Mouse (Mus musculus) cerebellum, adult 9-10 months (tissue): ENCODE data around the gene Ptprj.
"Not testable (repeated sequence)": the region's sequence is repeated elsewhere in the genome, so short reads cannot be mapped to it uniquely, and the experiment has no call there.

ENCODE experiments used
- DNase-seq: peaks from one replicate; pipeline ENCODE4 v3.0.0; 2022

Ptprj gene

DNA sequence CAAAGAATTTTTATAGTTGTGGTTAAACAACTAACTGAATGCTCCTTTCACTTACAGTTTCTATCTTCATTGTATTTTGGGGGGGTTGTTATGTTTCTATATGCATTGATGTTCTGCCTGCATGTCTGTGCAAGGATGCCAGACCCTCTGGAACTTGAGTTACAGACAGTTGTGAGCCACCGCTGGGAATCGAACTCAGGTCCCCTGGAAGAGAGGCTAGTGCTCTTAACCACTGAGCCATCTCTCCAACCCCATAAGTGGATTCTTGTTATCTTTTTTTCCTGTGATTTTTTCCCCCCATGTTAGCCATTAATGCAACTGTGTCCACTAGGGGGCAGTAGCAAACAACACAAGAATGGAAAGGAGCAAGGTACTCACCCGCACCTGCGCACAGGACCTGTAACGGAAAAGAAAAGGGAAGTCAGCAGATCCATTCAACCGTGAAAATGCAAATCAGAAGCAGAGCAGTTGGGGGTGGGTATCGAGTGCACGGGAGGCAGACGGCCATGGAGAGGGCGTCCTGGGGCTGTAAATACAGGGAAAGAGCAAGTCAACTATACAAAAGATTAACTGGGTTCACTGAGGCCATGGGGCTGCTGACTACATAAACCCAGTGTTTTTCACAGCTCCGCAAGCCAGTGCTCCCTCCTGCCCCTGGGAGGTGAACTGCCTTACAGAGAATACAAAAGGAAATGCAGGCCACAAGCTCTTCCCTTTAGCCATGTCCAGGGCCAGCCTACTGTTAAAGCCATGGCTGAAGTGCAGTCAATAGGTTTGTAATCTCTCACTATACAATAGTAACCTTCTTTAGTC, 105.6 kb downstream of the Ptprj start:
- DNase-seq, result peak; percentile 97

DNA sequence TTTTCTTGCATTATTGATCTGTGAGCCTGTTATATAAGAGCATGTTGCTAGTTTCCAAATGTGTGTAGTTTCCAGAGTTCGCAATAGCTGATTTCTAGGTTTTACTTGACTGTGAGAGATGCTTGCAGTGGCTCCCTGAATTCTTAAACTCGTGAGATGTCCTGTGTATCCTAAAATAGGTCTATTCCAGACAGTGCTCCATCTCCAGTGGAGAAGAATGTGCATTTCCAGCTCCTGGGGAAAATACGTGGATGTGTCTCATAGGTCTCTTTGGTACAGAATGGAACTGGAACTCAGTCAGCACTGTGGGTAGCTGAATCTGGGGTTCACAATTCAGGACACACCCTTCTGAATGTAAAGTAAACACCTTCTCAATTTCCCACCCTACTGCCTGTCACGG, 107.7 kb downstream of the Ptprj start:
- DNase-seq, result no peak

DNA sequence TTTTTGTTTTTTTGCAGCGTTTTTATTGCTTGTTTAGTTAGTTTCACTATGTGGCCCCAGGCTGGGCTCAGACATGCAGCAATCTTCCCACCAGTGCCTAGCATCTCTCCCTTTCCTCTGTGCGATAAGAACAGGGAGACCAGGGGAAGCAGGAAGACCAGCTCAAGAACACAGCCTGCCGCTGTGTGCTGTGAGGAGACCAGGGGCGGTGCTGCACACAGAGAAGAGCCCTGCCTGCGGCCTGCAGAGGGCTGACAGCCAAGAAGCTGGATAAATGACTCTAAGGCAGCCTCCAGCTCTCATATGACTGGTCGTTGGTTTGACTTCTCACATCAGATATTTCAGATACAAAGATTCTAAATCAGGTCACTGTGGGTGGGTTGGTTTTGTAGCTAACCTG, 110.3 kb downstream of the Ptprj start:
- no peak for DNase-seq

DNA sequence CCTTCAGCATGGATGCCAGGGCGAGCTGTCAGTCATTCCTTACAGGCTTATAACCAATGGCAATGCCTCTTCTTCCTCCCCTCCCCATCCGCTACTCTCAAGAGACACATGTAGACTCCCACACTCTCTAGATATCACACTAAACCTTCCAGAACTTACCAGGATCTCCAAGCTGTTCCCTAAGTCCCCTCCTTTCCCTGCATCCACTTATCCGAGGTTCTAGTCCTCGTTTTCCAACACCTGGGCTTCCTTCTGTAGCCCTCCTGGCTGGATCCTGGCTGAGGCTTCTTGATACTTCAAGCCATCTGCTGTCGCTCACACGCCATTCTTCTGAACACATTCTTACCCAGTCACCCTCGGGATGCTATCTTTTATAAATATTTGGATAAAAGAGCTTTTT, 114.0 kb downstream of the Ptprj start:
- DNase-seq, result no peak

GRCm38 (mm10) chr2:90463735-90464134, 116.7 kb downstream of the Ptprj start:
- DNase-seq, result no peak

DNA sequence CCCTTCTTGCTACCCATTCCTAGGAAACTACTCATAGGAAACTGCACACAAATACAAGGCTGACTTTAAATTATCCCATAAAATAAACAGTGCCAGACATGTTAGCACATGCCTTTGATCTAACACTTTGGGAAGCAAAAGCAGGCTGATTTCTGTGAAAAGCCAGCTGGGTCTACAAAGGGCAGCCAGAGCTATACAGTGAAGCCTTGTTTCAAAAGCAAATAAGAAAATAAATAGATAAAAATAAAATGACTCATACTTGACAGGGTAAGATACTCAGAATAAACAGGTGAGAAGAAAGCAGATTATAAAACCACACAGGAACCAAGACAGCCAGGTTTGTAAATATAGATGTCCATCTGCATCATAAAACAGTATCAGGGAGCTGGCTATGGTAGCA, 118.2 kb downstream of the Ptprj start:
- no peak for DNase-seq

- DNase-seq, result no peak
Measured at GRCm38 (mm10) chr2:90457946-90458345, 122.5 kb downstream of the Ptprj start.

DNA sequence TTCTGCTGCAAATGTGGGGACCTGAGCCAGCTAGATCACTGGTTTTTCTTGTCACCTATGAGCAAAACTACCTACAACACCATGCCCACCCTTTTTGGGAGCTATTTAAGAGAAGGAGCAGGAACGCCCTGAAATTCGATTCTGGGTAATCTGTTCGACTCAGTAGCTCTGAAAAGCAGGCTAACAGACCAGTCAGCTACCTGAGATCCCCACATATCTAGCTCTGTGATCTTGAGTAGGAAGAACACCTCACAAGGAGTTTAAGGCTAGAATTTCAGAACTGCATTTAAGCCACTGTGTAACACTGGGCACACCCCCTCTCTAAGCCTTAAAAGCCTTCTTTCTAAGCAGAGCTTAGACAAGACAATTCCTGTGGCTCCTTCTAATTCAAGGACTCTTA, 128.1 kb downstream of the Ptprj start:
- no peak for DNase-seq

DNA sequence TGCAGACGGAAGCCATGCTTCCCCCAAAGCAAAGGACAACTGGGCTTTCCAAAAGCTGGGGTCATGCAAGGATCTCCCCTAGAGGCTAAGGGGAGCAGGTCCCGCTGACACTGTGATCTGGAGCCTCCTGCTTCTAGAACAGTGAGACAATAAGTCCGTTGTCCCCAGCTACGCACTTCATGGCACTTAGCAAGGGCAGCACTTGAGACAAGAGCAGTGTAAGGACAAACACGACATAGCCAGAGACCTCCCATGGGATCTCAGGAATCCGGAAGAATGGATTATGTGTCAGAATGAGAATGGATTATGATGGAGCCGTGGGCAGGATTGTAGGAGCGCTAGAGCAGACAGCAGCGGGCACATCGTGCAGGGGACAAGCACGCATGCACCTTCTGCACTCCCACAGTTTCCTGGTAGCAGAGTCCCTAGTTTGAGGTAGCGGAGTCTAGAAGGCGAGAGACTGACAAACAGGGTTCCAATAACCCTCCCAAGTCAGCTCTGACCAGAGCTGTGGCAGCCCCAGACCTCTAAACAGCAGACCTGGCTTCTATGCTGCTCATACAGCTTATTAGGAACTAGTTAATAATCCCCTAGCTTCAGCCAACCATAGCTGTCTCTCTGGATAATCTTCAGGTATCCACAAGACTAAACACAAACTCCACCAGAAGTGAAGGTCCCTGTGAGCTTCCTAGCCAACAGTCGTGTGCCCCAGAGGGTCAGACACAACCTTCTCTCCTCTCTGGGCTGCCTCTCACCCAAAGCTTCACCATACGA, 131.3 kb downstream of the Ptprj start:
- no peak for DNase-seq

DNA sequence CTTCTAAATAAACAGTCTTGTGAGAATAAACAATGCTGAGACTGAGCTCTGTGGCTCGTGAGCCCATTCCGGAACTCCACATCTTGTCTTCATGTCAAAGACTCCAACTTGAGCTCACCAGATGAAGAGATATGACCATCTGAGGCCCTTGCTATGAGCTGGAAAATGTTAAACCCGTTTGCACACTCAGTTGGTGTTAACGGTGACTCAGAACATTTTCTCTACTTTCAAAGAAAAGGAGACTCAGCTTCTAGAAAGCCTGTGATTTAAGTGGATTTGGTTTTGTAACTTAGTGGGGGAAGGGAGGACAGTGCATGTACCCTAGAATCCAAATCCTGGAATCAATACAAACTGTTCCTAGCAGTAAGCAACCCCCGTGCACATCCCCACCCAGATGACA, 136.6 kb downstream of the Ptprj start:
- no peak for DNase-seq

DNA sequence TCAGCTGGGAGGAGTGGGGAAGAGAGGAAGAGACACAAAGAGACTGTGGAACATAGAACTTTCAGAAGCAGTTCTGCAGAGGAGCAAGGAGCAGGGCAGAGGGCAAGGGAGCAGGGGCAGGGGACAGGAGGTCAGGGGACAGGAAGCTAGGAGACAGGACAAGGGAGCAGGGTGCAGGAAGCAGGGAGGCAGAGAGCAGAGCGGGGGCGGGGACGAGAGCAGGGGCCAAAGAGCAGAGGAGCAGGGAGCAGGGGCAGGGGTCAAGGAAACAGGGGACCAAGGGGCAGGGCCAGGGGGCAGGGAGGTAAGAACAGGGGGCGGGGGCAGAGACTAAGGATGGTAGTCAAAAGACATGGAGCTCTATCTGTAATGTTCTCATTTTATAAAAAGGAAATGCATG, 138.6 kb downstream of the Ptprj start:
- DNase-seq, result not testable (repeated sequence)

DNA sequence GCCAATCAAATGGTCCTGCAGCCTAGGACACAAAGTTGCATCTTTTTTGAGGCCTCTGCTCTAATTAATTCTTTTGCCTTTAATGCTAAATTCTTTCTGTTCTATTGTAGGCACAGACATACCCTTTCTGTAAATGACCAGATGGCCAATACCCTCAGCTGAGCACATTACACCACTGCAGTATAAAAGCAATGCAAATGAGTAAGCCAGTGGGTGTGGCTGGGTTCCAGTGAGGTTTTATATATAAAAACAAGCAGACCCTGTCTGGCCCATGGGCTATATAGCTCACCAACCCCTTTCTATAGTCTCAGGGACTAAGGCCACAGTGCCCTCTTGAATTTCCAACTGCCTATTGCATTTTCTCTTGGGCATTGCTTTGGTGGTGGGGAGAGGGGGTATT, 140.3 kb downstream of the Ptprj start:
- not testable (repeated sequence) for DNase-seq

GRCm38 (mm10) chr2:90437453-90437852, 143.0 kb downstream of the Ptprj start:
- DNase-seq, result not testable (repeated sequence)

DNA sequence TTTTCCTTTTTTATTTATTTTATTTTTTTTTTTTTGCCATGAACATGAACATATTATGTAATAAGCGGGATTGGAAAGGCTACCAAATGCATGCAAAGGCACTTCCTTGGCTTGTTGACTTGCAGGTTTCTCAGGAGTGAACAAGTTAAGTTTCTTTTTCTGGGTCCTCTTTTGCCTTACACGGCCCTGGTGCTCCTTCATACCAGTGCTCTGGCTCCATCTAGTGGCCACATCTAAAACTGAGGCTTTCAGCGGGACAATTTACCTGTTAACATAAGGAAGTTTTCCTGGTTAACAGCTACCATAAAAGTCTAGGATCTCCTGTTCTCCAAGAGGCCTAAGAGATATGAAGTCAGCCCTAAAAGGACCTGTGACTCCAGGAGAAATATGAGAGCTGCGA, 150.7 kb downstream of the Ptprj start:
- DNase-seq, result not testable (repeated sequence)

GRCm38 (mm10) chr2:90428988-90429717, 151.3 kb downstream of the Ptprj start:
- not testable (repeated sequence) for DNase-seq

DNA sequence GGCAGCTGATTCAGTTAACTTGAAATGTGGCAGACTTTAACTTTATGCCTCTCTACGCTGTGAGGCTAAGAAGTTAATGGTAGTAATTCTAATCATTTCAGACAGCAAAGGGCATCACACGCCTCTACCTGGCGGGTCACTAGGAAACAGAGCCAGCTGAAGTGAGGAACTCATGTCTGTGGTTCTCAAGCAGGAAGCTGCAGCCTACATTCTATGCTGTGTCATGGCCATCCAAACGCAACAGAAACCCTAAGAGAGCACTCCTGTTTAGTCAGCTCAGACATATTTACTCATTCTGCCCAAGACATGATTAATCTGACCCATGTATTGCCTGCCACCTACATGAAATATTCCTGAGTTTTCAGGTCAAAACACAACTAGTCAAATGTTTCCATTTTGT, 155.5 kb downstream of the Ptprj start:
- DNase-seq, result not testable (repeated sequence)

DNA sequence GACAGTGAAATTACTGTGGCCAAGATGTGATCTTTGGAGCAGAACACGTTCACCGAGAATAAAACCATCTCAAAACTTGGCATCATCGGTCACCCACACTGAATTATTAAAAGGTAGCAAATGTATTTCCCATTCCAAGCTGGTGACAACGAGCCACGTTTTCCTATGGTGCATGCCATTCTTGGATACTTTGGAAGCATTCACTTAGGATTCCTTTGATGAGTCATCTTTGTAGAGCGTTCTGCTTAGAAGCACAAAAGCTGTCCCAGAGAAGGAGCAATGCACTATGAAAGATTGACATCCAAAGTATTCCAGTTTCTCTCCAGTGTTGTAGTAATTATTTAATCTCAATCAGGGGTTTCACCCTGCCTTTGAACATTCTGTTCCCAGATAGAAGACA, 158.2 kb downstream of the Ptprj start:
- DNase-seq, result not testable (repeated sequence)

DNA sequence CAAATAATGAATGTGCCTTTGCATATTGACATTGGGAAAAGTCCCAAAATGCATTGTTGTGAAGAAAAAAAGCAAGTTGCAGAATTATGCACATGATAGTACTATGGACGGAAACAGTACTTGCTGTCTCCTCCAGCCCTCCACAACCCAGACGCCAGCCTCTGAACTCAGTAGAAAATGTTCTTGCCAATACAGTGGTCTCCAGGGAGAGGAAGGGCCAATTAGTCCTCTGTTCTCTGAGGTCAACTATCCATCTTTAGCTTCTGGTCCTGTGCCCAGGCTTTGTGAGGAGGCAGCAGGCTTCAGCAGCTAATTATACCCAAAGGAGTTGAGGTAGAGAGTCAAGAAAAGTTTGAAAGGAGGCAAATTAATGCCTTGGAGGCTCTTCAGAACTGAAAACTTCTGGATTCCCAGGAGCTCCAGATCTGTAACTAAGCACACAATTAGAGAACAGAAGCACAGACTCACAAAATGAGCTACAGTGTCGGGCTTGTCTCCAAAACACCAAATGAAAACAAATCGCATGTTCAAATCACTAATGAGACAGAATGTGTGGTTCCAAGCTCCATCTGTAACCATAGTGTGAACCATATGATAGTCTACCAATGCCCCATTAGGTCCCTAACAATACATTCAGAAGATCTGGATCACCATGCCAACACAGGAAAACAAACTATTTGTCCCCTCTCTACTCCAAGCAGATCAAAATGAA, 166.2 kb downstream of the Ptprj start:
- not testable (repeated sequence) for DNase-seq

GRCm38 (mm10) chr2:90398633-90399107, 181.8 kb downstream of the Ptprj start, which contains the start of gene Olfr1274-ps:
Olfr1274-ps (plus strand) TSS chr2:90398683.
- DNase-seq, result not testable (repeated sequence)
